Mouse (Mus musculus) ES-E14 (cell line): Measurements from ENCODE around the gene D930020B18Rik. TPM values are rescaled to one million over a fixed set of nuclear protein-coding genes. Genes with fewer than 3 reads are reported as not detected.

Experiments
- DNase-seq: peaks from one replicate; pipeline ENCODE4 v3.0.0-alpha.2; 2013; ENCODE audit warnings: low read depth, low spot score
- H3K27ac ChIP-seq: 2 replicates; pipeline ENCODE4 v1.5.1; 2012; ENCODE audit warnings: low read depth, mild to moderate bottlenecking, low read length, moderate library complexity, mixed read lengths; ENCODE audit not compliant: poor library complexity, insufficient read depth, severe bottlenecking
- H3K36me3 ChIP-seq: 2 replicates; pipeline ENCODE4 v1.6.1; 2012; ENCODE audit warnings: mild to moderate bottlenecking, low read length, moderate library complexity, mixed read lengths; ENCODE audit not compliant: control insufficient read depth, poor library complexity, insufficient read depth, severe bottlenecking
- H3K4me1 ChIP-seq, 2 experiments: fragments of 150-350 bp in 1 of 2; sonication (generic) in 1 of 2; 2 replicates each; pipeline ENCODE4 v1.6.1; 2012; ENCODE audit warnings: low read length in 2 of 2, mild to moderate bottlenecking in 1 of 2, mixed read lengths in 1 of 2; ENCODE audit not compliant: control insufficient read depth in 2 of 2, insufficient read depth in 2 of 2, poor library complexity in 1 of 2
- H3K4me3 ChIP-seq, 2 experiments: fragments of 150-350 bp in 1 of 2; sonication (generic) in 1 of 2; 2 replicates each; pipeline ENCODE4 v1.5.1; 2012; ENCODE audit warnings: low read length in 2 of 2, low read depth in 1 of 2, mild to moderate bottlenecking in 1 of 2, mixed read lengths in 1 of 2; ENCODE audit not compliant: insufficient read depth in 1 of 2, poor library complexity in 1 of 2, severe bottlenecking in 1 of 2
- H3K9ac ChIP-seq: 2 replicates; pipeline ENCODE4 v1.6.1; 2012; ENCODE audit warnings: low read depth, mild to moderate bottlenecking, low read length, mixed read lengths; ENCODE audit not compliant: poor library complexity, insufficient read depth, severe bottlenecking
- H3K9me3 ChIP-seq: fragments of 150-350 bp; sonication (generic); 2 replicates; pipeline ENCODE4 v1.6.1; 2012; ENCODE audit warnings: low read depth, mild to moderate bottlenecking, low read length; ENCODE audit not compliant: control insufficient read depth, insufficient read depth
- CHD2 ChIP-seq: IDR thresholded peaks from 2 replicates; pipeline ENCODE4 v1.6.1; 2014; ENCODE audit warnings: mild to moderate bottlenecking, low read depth, low read length, inconsistent platforms
- HCFC1 ChIP-seq: IDR thresholded peaks from 2 replicates; pipeline ENCODE4 v1.6.1; 2012; ENCODE audit warnings: low read length, inconsistent platforms, borderline replicate concordance; ENCODE audit not compliant: insufficient read depth
- MAFK ChIP-seq: IDR thresholded peaks from 2 replicates; pipeline ENCODE4 v1.6.1; 2014; ENCODE audit warnings: mild to moderate bottlenecking, low read depth, low read length, inconsistent platforms; ENCODE audit not compliant: insufficient read depth
- ZC3H11A ChIP-seq: IDR thresholded peaks from 2 replicates; pipeline ENCODE4 v1.6.1; 2012; ENCODE audit warnings: low read depth, mild to moderate bottlenecking, inconsistent platforms, low read length, borderline replicate concordance
- ZNF384 ChIP-seq: IDR thresholded peaks from 2 replicates; pipeline ENCODE4 v1.6.1; 2012; ENCODE audit warnings: low read depth, low read length, inconsistent platforms
- in situ Hi-C, 2 experiments: fragments of 600-800 bp; cut with MboI; formaldehyde crosslinking; loops; one replicate each; pipeline ENCODE4 v1.15.1; 2025; ENCODE audit warnings: low sequenced_read_pairs in 2 of 2, inconsistent platforms in 1 of 2; ENCODE audit not compliant: unreplicated experiment in 2 of 2
- total RNA-seq: library from RNA; depleted of rRNA; stranded (reverse); fragments of 300-350 nt; gene quantifications from 2 replicates; pipeline ENCODE4 v1.2.3, GENCODE M21; 2012

D930020B18Rik gene
- total RNA-seq, 1 experiment = 0.13 TPM

DNA sequence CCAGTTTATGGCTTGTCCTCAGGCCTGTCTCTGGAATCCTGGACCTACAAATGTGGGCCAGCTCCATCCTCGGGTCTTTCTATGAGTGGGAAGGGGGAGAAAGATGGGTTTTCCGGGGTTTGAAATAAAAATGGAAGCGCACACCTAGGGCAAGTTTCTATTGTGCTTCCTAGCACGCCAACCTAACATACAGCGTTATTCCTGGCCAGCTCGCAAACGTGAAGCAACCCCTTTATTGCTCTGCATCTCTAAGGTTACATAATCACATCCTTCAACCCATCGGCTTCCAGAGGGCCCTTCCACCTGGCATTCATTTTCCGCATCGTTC is 480 bp upstream of the D930020B18Rik start:
- no peak overlapping the region for H3K27ac ChIP-seq
- in situ Hi-C loops = no loop called here
- TF ChIP-seq HCFC1 (no peak), MAFK (no peak), ZNF384 (no peak), CHD2 (no peak), ZC3H11A (no peak)
- H3K4me3 ChIP-seq = peak overlapping the region in 1 of 2 experiments; percentile 74; a peak in 1 of 4 replicates
- no peak overlapping the region for H3K9ac ChIP-seq
- no peak for DNase-seq
- H3K4me1 ChIP-seq = peaks cover 0 to 6% of the 10 kb centered on the region in 2 experiments; a peak in 1 of 4 replicates
- no peaks in the 10 kb centered on the region for H3K36me3 ChIP-seq
- no peaks in the 10 kb centered on the region for H3K9me3 ChIP-seq

DNA sequence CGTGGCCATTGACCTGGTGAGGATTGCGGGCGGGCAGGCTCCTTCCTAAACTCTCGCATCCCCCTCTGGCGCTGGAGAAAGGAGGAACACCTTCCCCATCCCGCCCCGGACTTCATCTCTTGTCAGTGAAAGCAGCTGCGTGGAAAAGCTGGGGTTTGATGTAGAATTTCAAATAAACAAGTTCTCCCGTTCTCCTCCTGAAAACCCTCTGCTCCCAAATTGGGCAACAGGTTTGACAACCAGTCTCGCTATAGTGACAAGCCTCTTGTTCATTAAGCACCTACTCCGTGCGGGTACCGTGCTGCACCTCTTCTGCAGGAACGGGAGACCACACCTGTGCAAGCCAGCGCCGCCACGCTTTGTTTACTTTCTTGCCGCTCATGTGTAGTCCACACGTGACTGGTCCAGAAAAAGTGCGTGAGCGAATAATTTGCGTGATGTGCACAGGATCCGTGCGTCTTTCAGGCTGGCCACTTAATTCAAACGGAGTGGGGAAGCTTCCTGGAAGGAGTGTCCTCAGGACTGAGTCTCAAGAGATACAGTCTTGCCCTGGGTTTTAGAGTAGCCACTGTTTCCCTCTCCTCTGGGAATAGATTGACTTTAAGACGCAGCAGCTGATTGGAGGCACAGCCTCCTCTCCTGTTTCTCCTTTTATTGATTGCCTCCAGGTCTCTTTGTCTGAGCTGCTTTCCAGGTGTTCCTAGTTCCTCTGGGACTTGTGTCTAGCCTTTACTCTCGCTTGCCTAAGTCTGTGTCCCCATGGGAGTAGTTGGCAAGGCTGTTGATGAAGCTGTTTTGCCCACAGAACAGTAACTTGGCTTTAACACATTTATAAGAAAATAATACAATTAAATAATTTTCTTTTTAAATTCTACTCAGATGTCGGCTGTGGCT is 913 bp downstream of the D930020B18Rik start:
- peak overlapping the region; percentile 64 for H3K9ac ChIP-seq
- no peaks in the 10 kb centered on the region for H3K9me3 ChIP-seq
- peak overlapping the region; percentile 74 to 77 for H3K4me3 ChIP-seq
- no peak overlapping the region for H3K27ac ChIP-seq
- H3K4me1 ChIP-seq = peaks cover 0 to 6% of the 10 kb centered on the region in 2 experiments; a peak in 1 of 4 replicates
- no peak for DNase-seq
- in situ Hi-C loops = no loop called here
- no peak for TF ChIP-seq ZC3H11A
- no peaks in the 10 kb centered on the region for H3K36me3 ChIP-seq

DNA sequence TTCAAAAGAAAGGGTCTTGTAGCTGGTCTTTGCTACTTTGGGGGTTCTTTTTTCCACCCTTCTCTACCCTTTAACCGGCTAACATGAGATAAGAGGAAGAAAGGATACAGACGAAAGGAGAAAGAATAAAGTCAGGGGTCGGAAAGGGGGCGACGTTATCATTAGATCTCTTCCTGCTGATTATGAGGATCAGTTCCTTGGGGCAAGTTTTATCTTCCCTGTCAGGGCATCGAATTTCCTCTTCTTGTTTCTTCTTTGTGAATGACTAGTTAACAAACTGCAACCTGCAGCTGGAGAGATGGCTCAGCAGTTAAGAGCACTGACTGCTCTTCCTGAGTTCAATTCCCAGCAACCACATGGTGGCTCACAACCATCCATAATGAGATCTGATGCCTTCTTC is 4.9 kb downstream of the D930020B18Rik start:
- in situ Hi-C loops = no loop called here
- no peak overlapping the region for H3K9ac ChIP-seq
- H3K36me3 ChIP-seq = no peaks in the 10 kb centered on the region
- H3K27ac ChIP-seq = no peak overlapping the region
- H3K4me1 ChIP-seq = no peaks in the 10 kb centered on the region
- no peak for TF ChIP-seq ZNF384
- no peak for TF ChIP-seq CHD2
- no peak for TF ChIP-seq ZC3H11A
- no peak for TF ChIP-seq MAFK
- TF ChIP-seq HCFC1 = no peak
- DNase-seq = no peak
- H3K9me3 ChIP-seq = no peaks in the 10 kb centered on the region
- no peak overlapping the region for H3K4me3 ChIP-seq

DNA sequence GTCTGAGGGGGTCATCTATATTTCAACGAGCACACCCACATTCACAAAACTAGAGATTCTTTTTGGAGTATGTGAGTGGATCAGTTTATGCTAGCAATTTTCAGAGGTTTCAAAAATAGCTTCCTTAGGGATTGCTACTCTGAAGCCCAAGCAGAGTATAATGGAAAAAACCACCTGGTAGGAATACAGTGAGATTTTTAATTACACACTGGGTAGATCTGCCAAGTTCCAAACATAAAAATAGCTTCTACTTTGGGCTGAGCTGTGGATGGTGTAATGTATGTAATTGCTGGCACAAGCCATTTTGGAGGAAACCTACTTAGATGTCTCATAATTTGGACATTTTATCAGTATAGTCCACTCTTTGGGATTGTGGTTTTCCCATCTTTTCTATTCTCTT is 11.7 kb downstream of the D930020B18Rik start:
- Histone ChIP-seq H3K27ac (no peak overlapping the region), H3K4me1 (no peaks in the 10 kb centered on the region), H3K9ac (no peak overlapping the region), H3K4me3 (no peak overlapping the region), H3K9me3 (no peaks in the 10 kb centered on the region), H3K36me3 (no peaks in the 10 kb centered on the region)
- no peak for DNase-seq
- no peak for TF ChIP-seq ZC3H11A
- no peak for TF ChIP-seq CHD2
- no peak for TF ChIP-seq ZNF384
- no peak for TF ChIP-seq MAFK
- no peak for TF ChIP-seq HCFC1
- in situ Hi-C loops = no loop called here

DNA sequence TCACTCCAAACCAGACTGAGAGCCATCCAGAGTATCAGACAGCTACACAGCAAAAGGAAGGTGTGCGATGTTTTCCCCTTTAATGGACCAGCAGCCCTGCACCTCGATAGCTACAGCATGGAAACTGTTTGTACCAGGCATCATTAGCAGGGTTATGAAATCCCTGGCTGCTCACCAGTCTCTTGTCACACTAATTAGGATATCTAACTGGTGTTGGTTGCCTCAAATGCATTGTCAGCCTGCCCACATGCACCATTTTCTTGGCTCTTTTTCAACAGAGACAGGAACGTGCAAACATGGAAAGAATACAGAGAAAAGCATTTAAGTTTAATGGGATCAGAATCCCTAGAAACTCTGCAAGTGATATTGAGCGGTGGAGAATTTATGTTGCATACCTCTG is 14.5 kb downstream of the D930020B18Rik start:
- TF ChIP-seq MAFK (no peak), CHD2 (no peak), ZC3H11A (no peak), HCFC1 (no peak), ZNF384 (no peak)
- in situ Hi-C loops = no loop called here

More for the DNA sequence above, 14.5 kb downstream of the D930020B18Rik start:
- no peak overlapping the region for H3K9ac ChIP-seq
- no peaks in the 10 kb centered on the region for H3K9me3 ChIP-seq
- no peaks in the 10 kb centered on the region for H3K4me1 ChIP-seq
- no peak overlapping the region for H3K4me3 ChIP-seq
- no peak for DNase-seq
- H3K36me3 ChIP-seq = no peaks in the 10 kb centered on the region
- no peak overlapping the region for H3K27ac ChIP-seq
